Mouse (Mus musculus) heart, embryonic 14.5 days (tissue): ENCODE results near the gene C1qtnf2. TPM values are rescaled to one million over a fixed set of nuclear protein-coding genes. Genes with fewer than 3 reads are reported as not detected.

Experiments
- ATAC-seq: fragments of 200-750 bp; cut with Nextera tagmentation; 2 replicates; pipeline ENCODE4 v1.8.0; 2017; ENCODE audit warnings: low read depth, moderate TSS enrichment; ENCODE audit not compliant: insufficient number of reproducible peaks, insufficient read depth, low FRiP score
- H3K27ac ChIP-seq, 2 experiments: fragments of 200-500 bp in 1 of 2; fragments of 300-500 bp in 1 of 2; sonication (generic) in 1 of 2; replicated peaks in 1 of 2; 2 replicates each; pipeline ENCODE4 v1.5.1; 2012 to 2014; ENCODE audit warnings: low read depth in 2 of 2, low read length in 2 of 2, control low read depth in 1 of 2, mild to moderate bottlenecking in 1 of 2, mixed read lengths in 1 of 2; ENCODE audit not compliant: control insufficient read depth in 1 of 2, insufficient read depth in 1 of 2
- H3K27me3 ChIP-seq: fragments of 300-500 bp; sonication (generic); 2 replicates; pipeline ENCODE4 v1.6.1; 2014; ENCODE audit warnings: mild to moderate bottlenecking, low read length, control low read depth; ENCODE audit not compliant: control insufficient read depth, insufficient read depth
- H3K36me3 ChIP-seq: fragments of 300-500 bp; sonication (generic); 2 replicates; pipeline ENCODE4 v1.6.1; 2014; ENCODE audit warnings: mild to moderate bottlenecking, control low read depth, low read length, mixed read lengths; ENCODE audit not compliant: control insufficient read depth, insufficient read depth
- H3K4me1 ChIP-seq, 2 experiments: fragments of 200-500 bp in 1 of 2; fragments of 300-500 bp in 1 of 2; sonication (generic) in 1 of 2; 2 replicates each; pipeline ENCODE4 v1.6.1; 2012 to 2014; ENCODE audit warnings: low read length in 2 of 2, control low read depth in 1 of 2, mixed read lengths in 1 of 2; ENCODE audit not compliant: control insufficient read depth in 2 of 2, insufficient read depth in 2 of 2
- H3K4me2 ChIP-seq: fragments of 300-500 bp; sonication (generic); 2 replicates; pipeline ENCODE4 v1.6.1; 2014; ENCODE audit warnings: mild to moderate bottlenecking, low read length
- H3K4me3 ChIP-seq, 2 experiments: fragments of 200-500 bp in 1 of 2; fragments of 300-500 bp in 1 of 2; sonication (generic) in 1 of 2; 2 replicates each; pipeline ENCODE4 v1.5.1; 2012 to 2014; ENCODE audit warnings: low read length in 2 of 2, mild to moderate bottlenecking in 2 of 2, control low read depth in 1 of 2, low read depth in 1 of 2, moderate library complexity in 1 of 2; ENCODE audit not compliant: control insufficient read depth in 1 of 2, insufficient read depth in 1 of 2
- H3K9ac ChIP-seq: fragments of 300-500 bp; sonication (generic); 2 replicates; pipeline ENCODE4 v1.6.1; 2014; ENCODE audit warnings: mild to moderate bottlenecking, low read length
- H3K9me3 ChIP-seq: fragments of 300-500 bp; sonication (generic); 2 replicates; pipeline ENCODE4 v1.6.1; 2016; ENCODE audit warnings: low read length, control low read depth; ENCODE audit not compliant: control insufficient read depth
- WGBS: fragments of 180-500 bp; shearing (Covaris S2); extraction: QIAGEN DNeasy Blood & Tissue Kit; methylation state at CpG from one replicate; pipeline ENCODE4 v1.1.7; 2014; 5-methylcytosine and 5-hydroxymethylcytosine counted together
- polyA plus RNA-seq: library from polyadenylated mRNA; unstranded; fragments of >200 nt; fragmentation: Nextera tagmentation; extraction: Ambion mirVana; gene quantifications from 2 replicates; pipeline ENCODE4 v1.2.1, GENCODE M21; 2014

Gene C1qtnf2
- polyA plus RNA-seq, 1 experiment from 2014 or later, result 5.3 TPM

DNA sequence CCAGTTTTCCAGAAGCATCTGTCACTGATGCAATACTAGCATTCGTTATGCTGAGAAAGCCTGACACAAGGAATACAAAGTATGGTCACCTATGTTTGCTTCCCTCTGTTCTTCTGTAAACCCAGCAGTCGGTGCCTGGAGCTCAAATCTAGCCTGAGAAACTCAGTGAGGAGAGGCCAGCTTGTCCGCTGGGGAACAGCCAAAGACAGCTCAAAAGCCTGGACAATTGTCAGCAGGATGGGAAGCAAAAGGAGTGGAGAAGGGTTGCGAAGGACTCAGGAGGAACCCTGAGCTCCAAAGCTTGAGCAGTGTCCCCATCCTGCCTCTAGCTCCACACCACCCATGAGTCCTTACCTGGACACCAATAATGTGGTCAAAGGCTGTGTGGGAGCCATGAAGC lies 10.0 kb downstream of the C1qtnf2 start:
- no peak overlapping the region for H3K4me3 ChIP-seq
- ATAC-seq, result no peak
- H3K4me2 ChIP-seq, result no peak overlapping the region
- no peaks in the 10 kb centered on the region for H3K36me3 ChIP-seq
- H3K4me1 ChIP-seq, result peaks cover 21 to 43% of the 10 kb centered on the region in 2 experiments
- H3K9me3 ChIP-seq, result no peaks in the 10 kb centered on the region
- H3K27ac ChIP-seq, result peak overlapping the region; percentile 61 to 80; a peak in 3 of 4 replicates
- WGBS, result 76% methylated on average over 4 of the region's 4 CpGs
- H3K27me3 ChIP-seq, result no peaks in the 10 kb centered on the region
- no peak overlapping the region for H3K9ac ChIP-seq

DNA sequence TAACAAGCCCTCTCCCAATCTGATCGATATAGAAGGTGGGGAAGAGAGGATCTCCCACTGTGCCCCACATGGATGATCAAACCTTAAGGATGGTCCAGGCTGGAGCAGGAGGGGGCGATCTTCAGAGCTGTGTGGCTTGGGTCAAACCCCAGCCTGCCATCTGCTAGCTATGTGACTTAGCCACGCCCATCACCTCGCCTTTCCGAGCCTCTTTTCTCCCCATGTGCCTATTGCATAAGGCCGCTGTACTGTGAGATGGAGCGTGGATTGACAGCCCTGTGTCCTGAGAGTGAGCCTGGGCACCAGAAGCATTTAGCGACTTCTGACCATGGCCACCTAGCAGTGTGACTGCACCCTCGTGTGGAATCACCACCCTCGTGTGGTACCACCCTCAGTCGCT lies 10.6 kb downstream of the C1qtnf2 start:
- Histone ChIP-seq H3K27me3 (no peaks in the 10 kb centered on the region), H3K27ac (no peak overlapping the region), H3K4me3 (no peak overlapping the region), H3K9me3 (no peaks in the 10 kb centered on the region), H3K9ac (no peak overlapping the region), H3K4me1 (peaks cover 21 to 42% of the 10 kb centered on the region in 2 experiments), H3K36me3 (no peaks in the 10 kb centered on the region), H3K4me2 (no peak overlapping the region)
- ATAC-seq, result no peak
- 45% methylated on average over 11 of the region's 11 CpGs for WGBS

DNA sequence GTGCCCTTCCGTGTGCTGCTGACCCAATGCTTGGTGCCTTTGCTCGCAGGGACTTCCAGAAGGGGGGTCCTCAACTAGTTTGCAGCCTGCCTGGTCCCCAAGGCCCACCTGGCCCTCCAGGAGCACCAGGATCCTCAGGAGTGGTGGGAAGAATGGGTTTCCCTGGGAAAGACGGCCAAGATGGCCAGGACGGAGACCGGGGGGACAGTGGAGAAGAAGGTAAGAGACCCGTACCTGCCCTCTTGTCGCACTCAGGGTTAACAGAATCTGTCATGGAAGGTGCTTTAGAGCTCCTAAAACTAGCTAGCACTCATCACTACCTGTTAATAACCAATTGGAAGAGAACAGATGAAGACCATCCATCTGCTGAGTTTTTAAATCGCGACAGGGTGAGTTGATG lies 11.8 kb downstream of the C1qtnf2 start:
- Histone ChIP-seq H3K27ac (no peak overlapping the region), H3K4me3 (no peak overlapping the region), H3K4me2 (no peak overlapping the region), H3K4me1 (peaks cover 15 to 32% of the 10 kb centered on the region in 2 experiments), H3K27me3 (no peaks in the 10 kb centered on the region), H3K9me3 (no peaks in the 10 kb centered on the region), H3K36me3 (no peaks in the 10 kb centered on the region), H3K9ac (no peak overlapping the region)
- 84% methylated on average over 9 of the region's 9 CpGs for WGBS
- no peak for ATAC-seq

DNA sequence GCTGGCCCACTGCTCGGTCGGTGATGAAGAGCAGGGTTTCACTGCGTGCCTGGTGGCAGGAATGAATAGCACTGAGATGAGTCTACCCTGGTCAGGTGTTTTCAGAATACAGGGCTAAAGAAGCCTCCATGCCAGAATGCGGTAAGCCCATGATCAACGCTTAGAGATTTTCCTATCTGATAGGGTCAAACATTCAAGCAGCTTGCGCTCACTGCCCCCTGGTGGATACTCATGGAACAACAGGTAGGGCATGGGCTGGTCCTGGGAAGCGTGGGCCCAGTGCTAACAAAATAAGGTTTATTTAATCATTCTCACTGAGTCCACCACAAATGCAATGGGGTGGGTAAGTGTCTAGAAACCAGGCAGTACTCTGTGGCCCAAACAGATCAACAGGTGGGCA lies 18.6 kb downstream of the C1qtnf2 start:
- no peaks in the 10 kb centered on the region for H3K27me3 ChIP-seq
- H3K36me3 ChIP-seq, result no peaks in the 10 kb centered on the region
- H3K9ac ChIP-seq, result no peak overlapping the region
- H3K9me3 ChIP-seq, result no peaks in the 10 kb centered on the region
- no peak overlapping the region for H3K27ac ChIP-seq
- no peak overlapping the region for H3K4me3 ChIP-seq
- no peak overlapping the region for H3K4me2 ChIP-seq
- ATAC-seq, result no peak
- 27% methylated on average over 7 of the region's 7 CpGs for WGBS
- peaks cover 4 to 6% of the 10 kb centered on the region in 2 experiments; a peak in 2 of 4 replicates for H3K4me1 ChIP-seq

DNA sequence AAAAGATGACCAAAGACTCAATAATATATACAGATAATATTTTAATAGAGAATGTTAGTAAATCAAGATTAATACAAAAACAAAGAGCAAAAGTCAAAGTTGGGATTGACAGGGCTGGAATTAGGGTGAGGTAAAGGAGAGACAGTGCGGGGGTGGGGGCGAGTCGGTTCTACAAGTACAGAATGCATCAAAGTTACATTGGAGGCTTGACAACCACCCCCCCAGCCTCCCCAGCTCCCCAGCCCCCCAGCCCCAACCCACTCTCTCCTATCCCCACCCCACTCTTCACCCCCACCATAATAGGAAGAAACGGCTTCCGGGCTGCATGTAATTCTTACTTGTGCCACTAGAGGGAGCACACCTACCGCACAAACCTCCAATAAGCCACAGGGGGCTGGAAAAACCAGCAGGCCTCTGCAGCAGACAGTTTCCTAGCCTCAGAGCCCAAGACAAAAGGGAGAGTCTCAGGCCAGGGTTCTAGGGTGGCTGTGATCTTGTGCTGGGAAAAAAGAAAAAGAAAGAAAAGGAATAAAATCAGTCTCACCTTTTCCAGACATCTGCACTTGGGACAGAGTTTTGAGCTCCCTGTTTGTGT lies 19.8 kb downstream of the C1qtnf2 start:
- ATAC-seq, result peak; percentile 48; the same call in 1 of the 2 replicates
- H3K9ac ChIP-seq, result no peak overlapping the region
- H3K27me3 ChIP-seq, result no peaks in the 10 kb centered on the region
- H3K4me3 ChIP-seq, result no peak overlapping the region
- no peak overlapping the region for H3K27ac ChIP-seq
- WGBS, result 24% methylated on average over 6 of the region's 6 CpGs
- no peak overlapping the region for H3K4me2 ChIP-seq
- no peaks in the 10 kb centered on the region for H3K9me3 ChIP-seq
- H3K36me3 ChIP-seq, result no peaks in the 10 kb centered on the region
- H3K4me1 ChIP-seq, result peaks cover 4 to 6% of the 10 kb centered on the region in 2 experiments; a peak in 2 of 4 replicates

DNA sequence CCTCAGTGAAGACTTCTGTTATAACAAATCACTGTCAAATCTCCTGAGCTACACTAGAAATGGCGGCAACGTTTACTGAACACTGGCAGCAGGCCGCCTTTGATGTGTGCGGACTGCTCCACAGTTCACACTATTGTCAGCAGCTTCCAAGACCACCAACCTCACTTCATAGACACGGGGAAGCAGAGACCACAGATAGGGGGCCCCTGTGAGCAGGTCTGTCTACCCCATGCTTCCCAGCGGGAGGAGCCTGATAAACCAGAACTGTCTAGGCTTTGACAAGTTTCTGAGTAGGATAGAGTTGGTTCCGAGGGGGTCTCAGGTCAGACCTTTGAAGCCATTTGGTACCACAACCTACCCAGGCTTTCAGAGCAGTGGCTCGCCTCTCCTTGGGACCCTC lies 21.0 kb downstream of the C1qtnf2 start:
- no peak for ATAC-seq
- no peaks in the 10 kb centered on the region for H3K9me3 ChIP-seq
- no peak overlapping the region for H3K4me3 ChIP-seq
- no peak overlapping the region for H3K9ac ChIP-seq
- H3K36me3 ChIP-seq, result no peaks in the 10 kb centered on the region
- no peaks in the 10 kb centered on the region for H3K27me3 ChIP-seq
- H3K27ac ChIP-seq, result no peak overlapping the region
- 44% methylated on average over 8 of the region's 8 CpGs for WGBS
- H3K4me2 ChIP-seq, result no peak overlapping the region
- H3K4me1 ChIP-seq, result peaks cover 4 to 6% of the 10 kb centered on the region in 2 experiments; a peak in 2 of 4 replicates

DNA sequence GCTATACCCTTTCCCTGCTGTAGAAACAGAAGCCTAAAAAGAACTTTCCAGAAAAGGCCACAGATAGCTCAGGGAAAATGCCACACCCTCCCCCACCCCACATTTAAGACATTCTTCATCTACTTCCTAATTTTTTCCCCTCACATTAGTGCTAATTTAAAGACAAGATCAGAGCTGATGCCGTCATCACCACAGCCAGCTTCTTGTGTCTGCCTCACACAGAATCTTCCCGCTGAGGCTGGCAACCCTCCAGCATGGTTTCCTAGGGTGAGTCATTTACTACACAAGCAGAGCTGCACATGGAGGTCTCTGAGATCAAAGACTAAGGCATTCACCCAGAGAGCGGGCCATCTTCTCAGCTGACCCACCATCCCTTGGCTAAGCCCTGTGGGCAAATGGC lies 21.5 kb downstream of the C1qtnf2 start:
- Histone ChIP-seq H3K27me3 (no peaks in the 10 kb centered on the region), H3K4me3 (no peak overlapping the region), H3K4me2 (no peak overlapping the region), H3K36me3 (no peaks in the 10 kb centered on the region), H3K27ac (no peak overlapping the region), H3K9ac (no peak overlapping the region), H3K4me1 (peaks cover 4 to 6% of the 10 kb centered on the region in 2 experiments; a peak in 2 of 4 replicates), H3K9me3 (no peaks in the 10 kb centered on the region)
- 20% methylated on average over 3 of the region's 3 CpGs for WGBS
- no peak for ATAC-seq

DNA sequence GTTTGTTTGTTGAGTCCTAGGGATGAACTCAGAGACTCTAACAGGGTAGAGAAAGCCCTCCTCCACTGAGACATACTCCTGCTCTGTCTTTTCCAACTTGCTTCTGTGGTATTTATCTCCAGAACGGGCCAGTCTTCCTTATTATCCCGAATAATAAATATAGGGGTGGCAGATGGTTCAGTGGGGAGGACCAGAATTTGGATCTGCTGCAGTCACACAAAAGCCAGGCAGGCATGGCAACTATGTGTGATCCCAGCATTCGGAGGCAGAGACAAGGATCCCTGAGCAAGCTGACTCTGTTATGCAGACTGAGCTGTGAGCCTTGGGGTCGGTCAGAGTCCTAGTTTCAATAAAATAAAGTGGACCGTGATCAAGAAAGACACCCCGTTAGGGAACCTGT lies 27.2 kb downstream of the C1qtnf2 start:
- Histone ChIP-seq H3K9me3 (no peaks in the 10 kb centered on the region), H3K4me3 (no peak overlapping the region), H3K4me1 (no peaks in the 10 kb centered on the region), H3K36me3 (no peaks in the 10 kb centered on the region), H3K27ac (no peak overlapping the region), H3K4me2 (no peak overlapping the region), H3K27me3 (no peaks in the 10 kb centered on the region), H3K9ac (no peak overlapping the region)
- no peak for ATAC-seq
- 82% methylated on average over 6 of the region's 6 CpGs for WGBS
